ENCODE assay signal across 28 mouse cellular contexts in genomic region chr7:38070663-38071062, GRCm38 (mm10). TPM values are rescaled to one million over a fixed set of nuclear protein-coding genes. Genes with fewer than 3 reads are reported as not detected.
DNase-seq lines count a peak whose midpoint lies in the region; ATAC-seq and TF ChIP-seq lines count a peak whose summit lies in the region.
"Had no signal": no experiment of that assay in that cellular context is flagged by ENCODE, and none has a peak within 500 bp of the region (broad histone marks: within the 10 kb centered on the region; RNA-seq: fewer than 3 reads in every experiment).

No protein-coding gene starts in this region.

- TF ChIP-seq CTCF in lung, postnatal 0 days (IDR thresholded peaks at IDR 0.05): no peak

- H3K4me3 ChIP-seq in lung, postnatal 0 days (ENCODE audit: low read depth, low read length): no peak overlapping the region
- H3K4me3 ChIP-seq: forebrain, embryonic 13.5 days; gastrocnemius, adult 2 months; heart, embryonic 15.5 days; hindbrain, embryonic 13.5 days; limb, embryonic 10.5 days; limb, embryonic 15.5 days; liver, embryonic 13.5 days; midbrain, embryonic 10.5 days; neural tube, embryonic 13.5 days had no signal

- no peak overlapping the region for H3K4me2 ChIP-seq in lung, postnatal 0 days (replicated peaks; ENCODE audit: low read depth, low read length)
- H3K4me2 ChIP-seq: forebrain, embryonic 13.5 days; heart, embryonic 15.5 days; hindbrain, embryonic 13.5 days; limb, embryonic 15.5 days; liver, embryonic 13.5 days; neural tube, embryonic 13.5 days had no signal

- peak; percentile 42 to 50 for DNase-seq in adrenal gland, adult (ENCODE audit: inconsistent age in 2 of 2, low spot score in 1 of 2)
- DNase-seq in adrenal gland, adult 8-10 months: no peak
- peak; percentile 86 for DNase-seq in heart, adult 11 months
- no peak for DNase-seq in heart, postnatal 10 days
- DNase-seq in 3134 (ENCODE audit: extremely low read depth, insufficient read length, low spot score): peak; percentile 7
- DNase-seq in Muller cell, postnatal 12 days (ENCODE audit: inconsistent ontology term): peak; percentile 20
- DNase-seq in lung, postnatal 0 days (ENCODE audit: low spot score): no peak
- DNase-seq in thymus, postnatal 10 days (ENCODE audit: low spot score in 2 of 2): no peak
- DNase-seq: cerebellum, adult 2 months; cerebellum, postnatal 14 days; gastrocnemius, adult 2 months; gastrocnemius, postnatal 36 days; heart, postnatal 36 days; kidney, adult 8-10 months; liver, embryonic 13.5 days; lung, postnatal 10 days; thymus, postnatal 14 days had no signal

- intact Hi-C loops in heart, postnatal 10 days (cut with DNase I): loop anchor here (5.0 to 10.0 kb wide), 2 partner anchors 296 to 698 kb away; partner anchors contain the start of gene Zfp536

- TF ChIP-seq EP300 in lung, postnatal 0 days (IDR thresholded peaks at IDR 0.05): no peak

- H3K4me1 ChIP-seq in lung, postnatal 0 days (ENCODE audit: insufficient read depth, low read depth, low read length): no peaks in the 10 kb centered on the region
- H3K4me1 ChIP-seq: liver, embryonic 13.5 days had no signal

- no peaks in the 10 kb centered on the region for H3K27me3 ChIP-seq in lung, postnatal 0 days (replicated peaks; ENCODE audit: insufficient read depth, low read length)
- H3K27me3 ChIP-seq: Patski had no signal

- H3K9me3 ChIP-seq in lung, postnatal 0 days (ENCODE audit: low read length): no peaks in the 10 kb centered on the region
- H3K9me3 ChIP-seq: forebrain, embryonic 13.5 days; heart, embryonic 15.5 days; hindbrain, embryonic 13.5 days; limb, embryonic 10.5 days; limb, embryonic 15.5 days; liver, embryonic 13.5 days; midbrain, embryonic 10.5 days; neural tube, embryonic 13.5 days had no signal

- H3K36me3 ChIP-seq in lung, postnatal 0 days (ENCODE audit: insufficient read depth, low read length): no peaks in the 10 kb centered on the region
- H3K36me3 ChIP-seq: heart, embryonic 15.5 days; hindbrain, embryonic 13.5 days; limb, embryonic 10.5 days; limb, embryonic 15.5 days; liver, embryonic 13.5 days; midbrain, embryonic 10.5 days; neural tube, embryonic 13.5 days had no signal

- ATAC-seq in lung, postnatal 0 days: no peak
- ATAC-seq: forebrain, embryonic 13.5 days; intestine, embryonic 16.5 days; Patski had no signal

- H3K27ac ChIP-seq in lung, postnatal 0 days (ENCODE audit: low read length): no peak overlapping the region
- H3K27ac ChIP-seq: forebrain, embryonic 13.5 days; gastrocnemius, adult 2 months; heart, embryonic 15.5 days; hindbrain, embryonic 13.5 days; kidney, postnatal 0 days; limb, embryonic 10.5 days; limb, embryonic 15.5 days; liver, embryonic 13.5 days; macrophage; midbrain, embryonic 10.5 days; neural tube, embryonic 13.5 days had no signal

- no peak overlapping the region for H3K9ac ChIP-seq in lung, postnatal 0 days (replicated peaks; ENCODE audit: low read depth)
- H3K9ac ChIP-seq: forebrain, embryonic 13.5 days; heart, embryonic 15.5 days; hindbrain, embryonic 13.5 days; limb, embryonic 15.5 days; liver, embryonic 13.5 days; neural tube, embryonic 13.5 days had no signal

- 38% methylated on average over 2 of the region's 2 CpGs for WGBS in lung, postnatal 0 days

RNA-seq across cellular contexts. Expression of gene Ccne1, which starts 36.7 kb away (rescaled TPM):
- 1 to 10 TPM; 3.5 to 6.9 (median 4.1) TPM for total RNA-seq in adrenal gland, adult 8-10 months (2022)
- total RNA-seq in heart, postnatal 10 days (2021): 1 to 10 TPM; 3.5 to 4.3 TPM
- polyA plus RNA-seq in lung, postnatal 0 days (2015; fragmentation: Nextera tagmentation; extraction: Ambion mirVana): 2.9 and 3.6 TPM in 2 replicates

RNA-seq across cellular contexts. Expression of gene Uri1, which starts 47.3 kb away (rescaled TPM):
- total RNA-seq in adrenal gland, adult 8-10 months (2022): 10 to 100 TPM; 45.6 to 62.5 (median 52.0) TPM
- total RNA-seq in heart, postnatal 10 days (2021): 10 to 100 TPM; 32.0 to 36.6 TPM
- 32.8 and 33.9 TPM in 2 replicates for polyA plus RNA-seq in lung, postnatal 0 days (2015; fragmentation: Nextera tagmentation; extraction: Ambion mirVana)

Comparison
In these comparisons a context has a peak if more than half of its experiments do, and no peak if none do; other contexts are left out.
1. DNase-seq: peak in adrenal gland, adult (2 of 2), heart, adult 11 months (single experiment), 3134 (single experiment) and Muller cell, postnatal 12 days (single experiment); none in adrenal gland, adult 8-10 months (single experiment), heart, postnatal 10 days (0 of 2), lung, postnatal 0 days (single experiment) and thymus, postnatal 10 days (0 of 2).